Mouse (Mus musculus): ENCODE results near the gene Gulp1. TPM values are rescaled to one million over a fixed set of nuclear protein-coding genes. Genes with fewer than 3 reads are reported as not detected.
A peak's percentile ranks its signal among the peaks of the same experiment; 100 is the strongest.

Gulp1 gene
- total RNA-seq, 2 experiments from 2014 or later, result 5.3 to 7.2 TPM

GRCm38 (mm10) chr1:44683723-44684122 lies 132.4 kb downstream of the Gulp1 start:
- DNase-seq, result no peak
- intact Hi-C loops (cut with DNase I), result no loop called here

- no peak for DNase-seq
- intact Hi-C loops (cut with DNase I), result no loop called here
Observed at GRCm38 (mm10) chr1:44720785-44721410, 169.6 kb downstream of the Gulp1 start.

- no peak for DNase-seq
- intact Hi-C loops (cut with DNase I), result loop anchor here (2.0 to 10.0 kb wide), 4 partner anchors 190 to 764 kb away; partner anchors contain the start of genes Col5a2 and Gulp1
Observed at GRCm38 (mm10) chr1:44741256-44741655, 189.9 kb downstream of the Gulp1 start.

GRCm38 (mm10) chr1:44745711-44746110 lies 194.4 kb downstream of the Gulp1 start:
- intact Hi-C loops (cut with DNase I), result loop anchor here (1.0 to 10.0 kb wide), 5 partner anchors 567 to 1021 kb away; partner anchors contain the start of gene Col5a2
- peak; percentile 45 to 59 for DNase-seq

GRCm38 (mm10) chr1:44750731-44751730 lies 199.7 kb downstream of the Gulp1 start:
- no peak for DNase-seq
- intact Hi-C loops (cut with DNase I), result loop anchor here (5.0 kb wide), 1 partner anchor 921 kb away; no protein-coding TSS in a partner anchor

GRCm38 (mm10) chr1:44778251-44778650 lies 226.9 kb downstream of the Gulp1 start:
- no peak for DNase-seq
- intact Hi-C loops (cut with DNase I), result no loop called here

- intact Hi-C loops (cut with DNase I), result no loop called here
- peak; percentile 7 to 9 for DNase-seq
Observed at GRCm38 (mm10) chr1:44803594-44804372, 252.5 kb downstream of the Gulp1 start.

GRCm38 (mm10) chr1:44806368-44806767 lies 255.1 kb downstream of the Gulp1 start:
- DNase-seq, result no peak
- intact Hi-C loops (cut with DNase I), result no loop called here

GRCm38 (mm10) chr1:44810336-44810735 lies 259.0 kb downstream of the Gulp1 start:
- intact Hi-C loops (cut with DNase I), result no loop called here
- no peak for DNase-seq

- DNase-seq, result no peak
Observed at GRCm38 (mm10) chr1:44833934-44834333, 282.6 kb downstream of the Gulp1 start.

More at GRCm38 (mm10) chr1:44833934-44834333, 282.6 kb downstream of the Gulp1 start:
- intact Hi-C loops (cut with DNase I), result no loop called here

Data from heart, postnatal 36 days (tissue).